Mouse (Mus musculus): ENCODE measurements around the gene Pex14. TPM values are rescaled to one million over a fixed set of nuclear protein-coding genes. Genes with fewer than 3 reads are reported as not detected.

The Pex14 gene
- total RNA-seq, 2 experiments from 2014 or later = 21.6 to 24.3 TPM

GRCm38 (mm10) chr4:148990038-148990437 is 109.6 kb downstream of the Pex14 start:
- no peak for TF ChIP-seq CTCF (IDR thresholded peaks at IDR 0.05)
- no peak for DNase-seq
- H3K4me3 ChIP-seq = no peak overlapping the region
- H3K27ac ChIP-seq = no peak overlapping the region
- intact Hi-C loops (cut with DNase I) = no loop called here

- Histone ChIP-seq H3K27ac (no peak overlapping the region), H3K4me3 (peak overlapping the region; percentile 17; the same call in 1 of the 2 replicates)
- no peak for TF ChIP-seq CTCF (IDR thresholded peaks at IDR 0.05)
- intact Hi-C loops (cut with DNase I) = loop anchor here (5.0 kb wide), 1 partner anchor 51 kb away; no protein-coding TSS in a partner anchor
- no peak for DNase-seq
Observed at GRCm38 (mm10) chr4:148985541-148986476, 113.9 kb downstream of the Pex14 start.

- TF ChIP-seq CTCF (IDR thresholded peaks at IDR 0.05) = no peak
- H3K4me3 ChIP-seq = no peak overlapping the region
- DNase-seq = no peak
- intact Hi-C loops (cut with DNase I) = loop anchor here (5.0 kb wide), 1 partner anchor 52 kb away; no protein-coding TSS in a partner anchor
- H3K27ac ChIP-seq = no peak overlapping the region
Observed at GRCm38 (mm10) chr4:148984701-148985540, 114.8 kb downstream of the Pex14 start.

- intact Hi-C loops (cut with DNase I) = no loop called here
- H3K27ac ChIP-seq = no peak overlapping the region
- DNase-seq = no peak
- TF ChIP-seq CTCF (IDR thresholded peaks at IDR 0.05) = no peak
- H3K4me3 ChIP-seq = no peak overlapping the region
Observed at GRCm38 (mm10) chr4:148982274-148982673, 117.4 kb downstream of the Pex14 start.

DNA sequence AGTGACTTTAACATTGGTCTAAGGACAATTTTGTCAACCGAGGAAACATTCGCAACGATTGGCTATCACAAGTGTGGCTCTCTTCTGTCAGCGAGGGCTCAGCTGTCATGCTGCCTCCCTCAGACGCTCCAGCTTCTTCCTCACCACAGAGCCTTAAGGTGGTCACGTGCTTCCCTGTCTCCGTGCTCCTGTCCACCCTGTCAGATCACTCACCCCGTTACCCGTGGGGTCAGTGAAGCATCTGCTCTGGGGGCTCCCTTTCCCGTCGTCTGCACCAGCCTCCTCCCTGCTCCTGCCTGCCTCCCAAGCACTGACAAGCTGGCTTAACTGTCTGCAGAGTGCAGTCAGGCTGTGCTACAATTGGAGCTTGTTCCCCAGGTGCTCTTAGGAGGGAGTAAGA is 119.8 kb downstream of the Pex14 start:
- TF ChIP-seq CTCF (IDR thresholded peaks at IDR 0.05) = no peak
- Histone ChIP-seq H3K27ac (no peak overlapping the region), H3K4me3 (no peak overlapping the region)
- DNase-seq = no peak
- intact Hi-C loops (cut with DNase I) = no loop called here

GRCm38 (mm10) chr4:148978926-148979325 is 120.8 kb downstream of the Pex14 start:
- TF ChIP-seq CTCF (IDR thresholded peaks at IDR 0.05) = no peak
- no peak for DNase-seq
- intact Hi-C loops (cut with DNase I) = no loop called here
- no peak overlapping the region for H3K4me3 ChIP-seq
- no peak overlapping the region for H3K27ac ChIP-seq

- Histone ChIP-seq H3K27ac (no peak overlapping the region), H3K4me3 (no peak overlapping the region)
- intact Hi-C loops (cut with DNase I) = no loop called here
- no peak for TF ChIP-seq CTCF (IDR thresholded peaks at IDR 0.05)
- DNase-seq = no peak
Observed at GRCm38 (mm10) chr4:148978221-148978855, 121.3 kb downstream of the Pex14 start.

DNA sequence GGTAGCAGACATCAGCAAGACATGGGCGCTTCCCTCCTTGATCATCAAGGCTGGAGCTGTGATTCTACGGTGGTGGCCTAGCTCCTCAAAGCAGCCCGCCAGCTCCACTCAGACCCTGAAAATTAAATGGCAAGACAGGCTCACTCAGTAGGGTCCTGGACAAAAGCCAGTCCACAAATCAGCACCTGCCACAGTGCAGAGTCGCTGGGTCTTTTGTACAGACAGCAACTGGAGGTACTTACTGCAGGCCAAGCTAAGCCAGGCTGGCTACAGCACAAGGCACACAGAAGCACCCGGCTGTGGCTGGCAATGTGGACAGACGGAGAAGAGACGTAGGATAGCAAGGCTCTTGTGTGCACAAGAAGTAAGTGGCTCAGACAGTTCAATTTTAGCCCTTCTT is 124.8 kb downstream of the Pex14 start:
- DNase-seq = no peak
- Histone ChIP-seq H3K4me3 (no peak overlapping the region), H3K27ac (no peak overlapping the region)
- no peak for TF ChIP-seq CTCF (IDR thresholded peaks at IDR 0.05)
- intact Hi-C loops (cut with DNase I) = no loop called here

DNA sequence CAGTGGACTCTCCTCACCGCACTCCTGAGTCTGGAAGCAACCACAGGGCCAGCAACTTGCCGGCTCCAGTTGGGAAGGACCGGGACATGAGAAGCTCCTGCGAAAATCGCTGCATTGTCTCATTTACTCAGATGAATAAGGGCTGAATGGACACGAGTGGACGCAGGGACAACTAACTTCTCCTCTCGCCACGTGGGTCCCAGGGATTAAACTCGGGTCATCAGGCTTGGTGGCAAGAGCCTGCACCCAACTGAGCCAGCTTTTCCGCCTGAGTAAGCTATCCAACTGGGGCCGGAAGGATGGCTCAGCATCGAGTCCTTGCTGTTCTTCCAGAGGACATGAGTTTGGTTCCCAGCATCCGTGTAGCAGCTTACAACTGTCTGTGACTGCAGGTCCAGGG is 126.3 kb downstream of the Pex14 start:
- Histone ChIP-seq H3K27ac (no peak overlapping the region), H3K4me3 (no peak overlapping the region)
- intact Hi-C loops (cut with DNase I) = no loop called here
- DNase-seq = no peak
- no peak for TF ChIP-seq CTCF (IDR thresholded peaks at IDR 0.05)

DNA sequence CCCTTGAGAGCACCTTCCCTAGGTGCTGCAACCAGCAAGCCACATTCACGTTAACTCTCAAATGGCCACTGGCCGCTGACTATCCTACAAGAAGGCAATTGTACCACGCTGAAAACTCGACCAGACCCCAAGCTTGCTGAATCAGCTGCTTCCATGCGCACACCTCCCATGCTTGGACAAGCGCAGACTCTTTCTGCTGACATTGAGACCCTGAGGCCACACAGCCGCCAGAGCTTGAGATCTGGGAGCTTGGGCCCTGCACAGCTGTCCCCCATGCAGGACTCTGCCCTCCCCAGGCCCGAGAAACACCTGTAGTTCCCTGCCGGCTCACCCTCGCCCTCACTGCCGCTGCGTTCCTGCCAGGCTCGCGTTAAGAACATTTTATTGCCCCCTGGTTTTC is 127.0 kb downstream of the Pex14 start:
- no peak overlapping the region for H3K4me3 ChIP-seq
- peak; percentile 10 for DNase-seq
- intact Hi-C loops (cut with DNase I) = no loop called here
- no peak for TF ChIP-seq CTCF (IDR thresholded peaks at IDR 0.05)
- no peak overlapping the region for H3K27ac ChIP-seq

- H3K4me3 ChIP-seq = no peak overlapping the region
- no peak for TF ChIP-seq CTCF (IDR thresholded peaks at IDR 0.05)
- DNase-seq = peak; percentile 26
- H3K27ac ChIP-seq = no peak overlapping the region
- intact Hi-C loops (cut with DNase I) = no loop called here
Observed at GRCm38 (mm10) chr4:148971613-148972242, 127.9 kb downstream of the Pex14 start.

GRCm38 (mm10) chr4:148970742-148971141 is 128.9 kb downstream of the Pex14 start:
- Histone ChIP-seq H3K4me3 (no peak overlapping the region), H3K27ac (no peak overlapping the region)
- peak; percentile 3 for DNase-seq
- TF ChIP-seq CTCF (IDR thresholded peaks at IDR 0.05) = no peak
- intact Hi-C loops (cut with DNase I) = no loop called here
